Mouse (Mus musculus): ENCODE measurements at regions not wholly inside any gene's neighbourhood (a gene's known extent, or its start where the extent isn't known, plus 50 kb on each side); places are given as distances from the start of the nearest gene placed in this dataset.

DNA sequence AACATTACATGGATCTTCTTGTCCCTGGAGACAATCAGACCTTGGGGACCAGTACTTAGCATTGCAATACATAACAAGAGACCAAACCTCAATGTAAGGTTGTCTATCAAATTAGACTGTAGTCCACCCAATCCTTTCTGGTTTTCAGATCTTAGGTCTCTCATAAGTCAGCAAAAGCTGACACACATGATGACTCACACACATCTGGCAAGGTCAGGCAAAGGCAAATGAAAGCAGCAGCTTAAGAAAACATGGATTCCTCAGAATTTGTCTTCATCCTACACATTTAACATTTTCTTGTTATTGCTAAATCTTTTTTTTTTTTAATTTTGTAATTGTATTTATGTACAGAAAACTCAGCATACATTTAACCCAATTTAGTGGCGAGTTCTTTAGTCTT, 52.0 kb downstream of the Gm11983 start:
- 88% methylated on average over 1 of the region's 1 CpGs for WGBS
- H3K4me2 ChIP-seq (replicated peaks; ENCODE audit: low read depth, low read length), result no peak overlapping the region
- ATAC-seq (ENCODE audit: low FRiP score) (no peak), DNase-seq (ENCODE audit: low spot score) (no peak)
- H3K4me3 ChIP-seq (ENCODE audit: low read depth, low read length), result no peak overlapping the region
- H3K9ac ChIP-seq (ENCODE audit: low read depth, low read length), result no peak overlapping the region
- H3K4me1 ChIP-seq (replicated peaks; ENCODE audit: control insufficient read depth, insufficient read depth, low read length), result no peaks in the 10 kb centered on the region
- no peak overlapping the region for H3K27ac ChIP-seq (ENCODE audit: low read depth, low read length)
- H3K36me3 ChIP-seq (ENCODE audit: control insufficient read depth, insufficient read depth, low read length), result no peaks in the 10 kb centered on the region
- H3K9me3 ChIP-seq (ENCODE audit: control insufficient read depth, low read length), result no peaks in the 10 kb centered on the region
- H3K27me3 ChIP-seq (ENCODE audit: control insufficient read depth, insufficient read depth, low read length), result no peaks in the 10 kb centered on the region

- Histone ChIP-seq H3K36me3 (ENCODE audit: control insufficient read depth, insufficient read depth, low read length) (no peaks in the 10 kb centered on the region), H3K27me3 (ENCODE audit: control insufficient read depth, insufficient read depth, low read length) (no peaks in the 10 kb centered on the region), H3K27ac (ENCODE audit: low read depth, low read length) (no peak overlapping the region), H3K9ac (ENCODE audit: low read depth, low read length) (no peak overlapping the region), H3K4me1 (replicated peaks; ENCODE audit: control insufficient read depth, insufficient read depth, low read length) (no peaks in the 10 kb centered on the region), H3K4me3 (ENCODE audit: low read depth, low read length) (no peak overlapping the region), H3K9me3 (ENCODE audit: control insufficient read depth, low read length) (no peaks in the 10 kb centered on the region), H3K4me2 (replicated peaks; ENCODE audit: low read depth, low read length) (no peak overlapping the region)
- ATAC-seq (ENCODE audit: low FRiP score) (no peak), DNase-seq (ENCODE audit: low spot score) (no peak)
- 92% methylated on average over 14 of the region's 14 CpGs for WGBS
Observed at GRCm38 (mm10) chr11:6782826-6783225, 54.6 kb downstream of the Gm11983 start.

GRCm38 (mm10) chr11:6779752-6780151, 57.7 kb downstream of the Gm11983 start:
- no peak overlapping the region for H3K27ac ChIP-seq (ENCODE audit: low read depth, low read length)
- DNase-seq (ENCODE audit: low spot score) (no peak), ATAC-seq (ENCODE audit: low FRiP score) (no peak)
- no peaks in the 10 kb centered on the region for H3K4me1 ChIP-seq (replicated peaks; ENCODE audit: control insufficient read depth, insufficient read depth, low read length)
- H3K36me3 ChIP-seq (ENCODE audit: control insufficient read depth, insufficient read depth, low read length), result no peaks in the 10 kb centered on the region
- no peak overlapping the region for H3K4me3 ChIP-seq (ENCODE audit: low read depth, low read length)
- H3K27me3 ChIP-seq (ENCODE audit: control insufficient read depth, insufficient read depth, low read length), result no peaks in the 10 kb centered on the region
- WGBS, result 79% methylated on average over 5 of the region's 5 CpGs
- no peak overlapping the region for H3K4me2 ChIP-seq (replicated peaks; ENCODE audit: low read depth, low read length)
- H3K9ac ChIP-seq (ENCODE audit: low read depth, low read length), result no peak overlapping the region
- H3K9me3 ChIP-seq (ENCODE audit: control insufficient read depth, low read length), result no peaks in the 10 kb centered on the region

- WGBS, result 31% methylated on average over 10 of the region's 10 CpGs
- ATAC-seq (ENCODE audit: low FRiP score), result no peak
- Histone ChIP-seq H3K4me1 (replicated peaks; ENCODE audit: control insufficient read depth, insufficient read depth, low read length) (no peaks in the 10 kb centered on the region), H3K9me3 (ENCODE audit: control insufficient read depth, low read length) (no peaks in the 10 kb centered on the region), H3K27me3 (ENCODE audit: control insufficient read depth, insufficient read depth, low read length) (no peaks in the 10 kb centered on the region), H3K36me3 (ENCODE audit: control insufficient read depth, insufficient read depth, low read length) (no peaks in the 10 kb centered on the region), H3K4me3 (ENCODE audit: low read depth, low read length) (no peak overlapping the region), H3K4me2 (replicated peaks; ENCODE audit: low read depth, low read length) (no peak overlapping the region), H3K9ac (ENCODE audit: low read depth, low read length) (no peak overlapping the region), H3K27ac (ENCODE audit: low read depth, low read length) (no peak overlapping the region)
- no peak for DNase-seq (ENCODE audit: low spot score)
Observed at GRCm38 (mm10) chr11:6778596-6779360, 58.7 kb downstream of the Gm11983 start.

GRCm38 (mm10) chr11:6777566-6777965, 59.9 kb downstream of the Gm11983 start:
- H3K36me3 ChIP-seq (ENCODE audit: control insufficient read depth, insufficient read depth, low read length), result no peaks in the 10 kb centered on the region
- no peaks in the 10 kb centered on the region for H3K4me1 ChIP-seq (replicated peaks; ENCODE audit: control insufficient read depth, insufficient read depth, low read length)
- 81% methylated on average over 1 of the region's 1 CpGs for WGBS
- no peaks in the 10 kb centered on the region for H3K27me3 ChIP-seq (ENCODE audit: control insufficient read depth, insufficient read depth, low read length)
- no peak overlapping the region for H3K27ac ChIP-seq (ENCODE audit: low read depth, low read length)
- ATAC-seq (ENCODE audit: low FRiP score), result no peak
- no peak overlapping the region for H3K4me3 ChIP-seq (ENCODE audit: low read depth, low read length)
- no peak overlapping the region for H3K4me2 ChIP-seq (replicated peaks; ENCODE audit: low read depth, low read length)
- H3K9me3 ChIP-seq (ENCODE audit: control insufficient read depth, low read length), result no peaks in the 10 kb centered on the region
- no peak overlapping the region for H3K9ac ChIP-seq (ENCODE audit: low read depth, low read length)
- no peak for DNase-seq (ENCODE audit: low spot score)

- no peak overlapping the region for H3K9ac ChIP-seq (ENCODE audit: low read depth, low read length)
- H3K4me3 ChIP-seq (ENCODE audit: low read depth, low read length), result no peak overlapping the region
- H3K4me1 ChIP-seq (replicated peaks; ENCODE audit: control insufficient read depth, insufficient read depth, low read length), result no peaks in the 10 kb centered on the region
- H3K27me3 ChIP-seq (ENCODE audit: control insufficient read depth, insufficient read depth, low read length), result no peaks in the 10 kb centered on the region
- no peaks in the 10 kb centered on the region for H3K9me3 ChIP-seq (ENCODE audit: control insufficient read depth, low read length)
- ATAC-seq (ENCODE audit: low FRiP score), result no peak
- no peaks in the 10 kb centered on the region for H3K36me3 ChIP-seq (ENCODE audit: control insufficient read depth, insufficient read depth, low read length)
- no peak for DNase-seq (ENCODE audit: low spot score)
- no peak overlapping the region for H3K27ac ChIP-seq (ENCODE audit: low read depth, low read length)
- 71% methylated on average over 4 of the region's 4 CpGs for WGBS
- H3K4me2 ChIP-seq (replicated peaks; ENCODE audit: low read depth, low read length), result no peak overlapping the region
Observed at GRCm38 (mm10) chr11:6774656-6775055, 62.8 kb downstream of the Gm11983 start.

DNA sequence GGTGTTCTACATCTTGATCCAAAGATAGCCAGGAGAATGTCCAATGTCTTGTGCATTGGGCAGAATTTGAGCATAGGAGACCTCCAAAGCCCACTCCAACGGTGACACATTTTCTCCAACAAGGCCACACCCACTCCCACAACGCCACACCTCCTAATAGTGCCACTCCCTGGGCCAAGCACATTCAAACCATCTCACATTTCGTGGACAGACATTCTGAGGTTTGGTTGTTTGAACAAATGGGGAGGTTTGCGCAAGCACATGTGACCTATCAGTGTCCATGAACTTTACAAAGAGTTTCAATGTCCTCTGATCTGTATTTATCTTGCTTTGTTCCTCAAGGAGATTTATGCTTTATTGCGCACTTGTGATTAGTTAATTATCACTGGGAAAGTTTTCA, 63.5 kb downstream of the Gm11983 start:
- no peaks in the 10 kb centered on the region for H3K4me1 ChIP-seq (replicated peaks; ENCODE audit: control insufficient read depth, insufficient read depth, low read length)
- H3K27me3 ChIP-seq (ENCODE audit: control insufficient read depth, insufficient read depth, low read length), result no peaks in the 10 kb centered on the region
- 90% methylated on average over 5 of the region's 5 CpGs for WGBS
- no peak overlapping the region for H3K4me3 ChIP-seq (ENCODE audit: low read depth, low read length)
- DNase-seq (ENCODE audit: low spot score), result no peak
- no peak overlapping the region for H3K27ac ChIP-seq (ENCODE audit: low read depth, low read length)
- H3K4me2 ChIP-seq (replicated peaks; ENCODE audit: low read depth, low read length), result no peak overlapping the region
- H3K9me3 ChIP-seq (ENCODE audit: control insufficient read depth, low read length), result no peaks in the 10 kb centered on the region
- no peak overlapping the region for H3K9ac ChIP-seq (ENCODE audit: low read depth, low read length)
- no peaks in the 10 kb centered on the region for H3K36me3 ChIP-seq (ENCODE audit: control insufficient read depth, insufficient read depth, low read length)
- ATAC-seq (ENCODE audit: low FRiP score), result no peak

- ATAC-seq (ENCODE audit: low FRiP score), result no peak
- 19% methylated on average over 1 of the region's 1 CpGs for WGBS
- Histone ChIP-seq H3K4me3 (ENCODE audit: low read depth, low read length) (no peak overlapping the region), H3K9me3 (ENCODE audit: control insufficient read depth, low read length) (no peaks in the 10 kb centered on the region), H3K27me3 (ENCODE audit: control insufficient read depth, insufficient read depth, low read length) (no peaks in the 10 kb centered on the region), H3K27ac (ENCODE audit: low read depth, low read length) (no peak overlapping the region), H3K36me3 (ENCODE audit: control insufficient read depth, insufficient read depth, low read length) (no peaks in the 10 kb centered on the region), H3K4me2 (replicated peaks; ENCODE audit: low read depth, low read length) (no peak overlapping the region), H3K9ac (ENCODE audit: low read depth, low read length) (no peak overlapping the region), H3K4me1 (replicated peaks; ENCODE audit: control insufficient read depth, insufficient read depth, low read length) (no peaks in the 10 kb centered on the region)
- no peak for DNase-seq (ENCODE audit: low spot score)
Observed at GRCm38 (mm10) chr11:6773364-6773763, 64.1 kb downstream of the Gm11983 start.

DNA sequence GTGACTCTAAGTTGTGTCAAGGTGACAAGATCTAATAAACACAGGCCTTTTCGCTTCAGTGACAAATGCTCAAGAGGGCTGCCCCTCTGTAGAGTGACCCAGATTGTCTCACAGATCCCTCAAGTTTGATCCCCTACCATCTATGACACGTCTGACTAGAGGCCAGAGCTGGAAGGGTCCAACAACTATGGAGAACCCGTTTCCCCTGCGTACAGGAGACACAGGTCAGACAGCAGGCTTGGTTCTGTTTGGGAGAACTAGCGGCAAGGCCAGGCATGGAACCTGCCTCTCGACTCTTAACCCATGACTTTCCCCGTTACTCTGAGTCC, 68.1 kb downstream of the Gm11983 start:
- Histone ChIP-seq H3K4me1 (replicated peaks; ENCODE audit: control insufficient read depth, insufficient read depth, low read length) (no peaks in the 10 kb centered on the region), H3K4me3 (ENCODE audit: low read depth, low read length) (no peak overlapping the region), H3K27ac (ENCODE audit: low read depth, low read length) (no peak overlapping the region), H3K9ac (ENCODE audit: low read depth, low read length) (no peak overlapping the region), H3K4me2 (replicated peaks; ENCODE audit: low read depth, low read length) (no peak overlapping the region), H3K9me3 (ENCODE audit: control insufficient read depth, low read length) (no peaks in the 10 kb centered on the region), H3K27me3 (ENCODE audit: control insufficient read depth, insufficient read depth, low read length) (no peaks in the 10 kb centered on the region), H3K36me3 (ENCODE audit: control insufficient read depth, insufficient read depth, low read length) (no peaks in the 10 kb centered on the region)
- 86% methylated on average over 7 of the region's 7 CpGs for WGBS
- DNase-seq (ENCODE audit: low spot score) (no peak), ATAC-seq (ENCODE audit: low FRiP score) (no peak)

All from hindbrain, embryonic 11.5 days (tissue).